Mouse (Mus musculus) liver (tissue): ENCODE results near the gene Dpp6.
"Not testable (repeated sequence)": the region's sequence is repeated elsewhere in the genome, so short reads cannot be mapped to it uniquely, and the experiment has no call there.

Experiments
- DNase-seq: peaks from one replicate; pipeline ENCODE4 v3.0.0-alpha.2; 2020; ENCODE audit warnings: mixed read lengths

Dpp6 gene

DNA sequence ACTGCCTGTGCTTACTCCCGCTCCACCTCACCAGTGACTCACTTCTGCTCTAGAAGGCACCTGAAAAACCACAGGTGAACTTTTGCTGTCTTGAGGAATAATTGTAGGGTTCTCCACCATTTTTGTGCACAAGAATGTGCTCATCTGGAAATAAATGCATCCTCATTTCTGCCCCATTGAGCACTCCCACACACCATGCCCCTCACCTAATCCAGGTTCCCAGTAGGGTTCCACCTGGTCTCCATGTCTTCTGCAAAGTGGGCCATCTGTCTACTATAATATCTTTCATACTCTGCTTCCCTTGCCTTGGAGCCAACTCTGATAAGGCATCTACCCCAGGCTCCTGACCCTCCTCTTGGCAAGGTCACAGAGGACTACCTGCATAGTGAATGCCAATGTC lies 585.6 kb downstream of the Dpp6 start:
- no peak for DNase-seq

DNA sequence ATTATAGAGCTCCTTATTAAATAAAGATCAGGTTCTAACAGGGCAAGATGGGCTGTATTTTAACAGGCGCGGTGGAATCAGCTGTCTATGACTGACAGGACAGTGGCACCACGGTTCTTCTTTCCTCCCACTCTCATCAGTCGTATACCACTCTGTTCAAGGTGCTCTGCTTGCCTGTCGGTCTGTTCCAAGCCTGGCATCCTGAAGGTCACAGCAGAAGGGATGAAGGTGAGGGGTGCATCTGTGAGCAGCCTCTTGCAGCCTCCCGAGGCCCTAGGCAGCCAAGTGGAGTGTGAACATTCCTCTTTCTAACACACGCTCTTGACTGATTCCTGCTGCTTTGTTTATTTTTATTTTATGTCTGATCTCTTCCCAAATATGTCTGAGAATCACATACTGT lies 591.9 kb downstream of the Dpp6 start:
- DNase-seq, result no peak

DNA sequence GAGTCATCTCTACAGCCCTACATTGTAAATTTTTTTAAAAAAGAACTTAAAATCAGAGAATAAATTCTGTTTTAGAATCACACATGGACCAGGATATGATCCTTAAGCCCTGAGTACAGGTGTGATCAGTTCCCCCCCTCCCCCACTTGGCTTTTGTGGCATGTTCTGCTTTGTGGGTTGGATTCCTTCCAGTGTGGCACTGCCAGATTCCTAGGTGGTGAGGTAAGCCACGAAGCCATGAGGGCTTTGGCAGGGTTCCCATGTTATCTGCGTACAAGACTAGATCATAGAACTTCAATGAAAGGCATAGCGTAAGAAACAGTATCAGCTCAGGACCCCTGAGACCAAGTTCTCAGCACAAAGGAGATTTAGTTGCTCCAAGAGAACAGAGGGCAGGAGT lies 596.0 kb downstream of the Dpp6 start:
- DNase-seq, result no peak

DNA sequence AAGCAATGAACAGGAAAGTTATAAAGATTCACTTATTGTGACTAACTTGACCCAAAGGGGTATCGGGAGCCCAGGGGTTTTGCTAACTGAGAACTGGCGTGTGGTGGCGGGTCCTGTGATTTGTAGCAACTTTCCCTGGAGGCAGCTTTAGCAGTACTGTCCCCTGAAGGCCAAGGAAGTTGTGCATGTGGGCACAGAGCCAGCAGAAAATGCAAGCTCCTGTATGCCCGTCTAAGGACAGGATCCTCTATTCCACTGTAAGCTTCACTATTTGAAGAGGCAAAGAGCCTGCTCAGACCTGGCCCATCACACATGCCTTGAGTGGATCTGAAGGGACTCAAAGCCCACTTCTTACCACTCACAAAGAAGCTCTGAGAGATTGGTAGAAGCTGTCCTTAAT lies 598.5 kb downstream of the Dpp6 start:
- no peak for DNase-seq

DNA sequence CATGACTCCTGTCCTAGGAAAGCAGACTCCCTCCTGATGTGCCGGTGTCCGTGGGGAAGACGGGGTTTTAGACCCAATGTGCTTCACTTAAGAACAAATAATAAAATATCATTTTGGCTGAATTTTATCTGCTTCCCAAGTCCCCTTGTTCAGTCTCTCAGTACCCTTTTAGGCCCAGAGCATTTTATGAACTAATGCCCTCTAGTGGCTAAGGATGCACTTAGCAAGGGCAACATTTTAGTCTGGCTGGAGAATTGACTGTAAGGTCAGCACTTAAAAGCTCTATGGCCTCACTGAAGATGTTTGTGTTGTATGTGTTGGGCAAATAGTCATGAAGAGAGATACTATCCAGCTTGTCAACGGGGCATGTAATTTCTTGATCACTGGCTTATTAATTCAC lies 599.6 kb downstream of the Dpp6 start:
- DNase-seq, result no peak

DNA sequence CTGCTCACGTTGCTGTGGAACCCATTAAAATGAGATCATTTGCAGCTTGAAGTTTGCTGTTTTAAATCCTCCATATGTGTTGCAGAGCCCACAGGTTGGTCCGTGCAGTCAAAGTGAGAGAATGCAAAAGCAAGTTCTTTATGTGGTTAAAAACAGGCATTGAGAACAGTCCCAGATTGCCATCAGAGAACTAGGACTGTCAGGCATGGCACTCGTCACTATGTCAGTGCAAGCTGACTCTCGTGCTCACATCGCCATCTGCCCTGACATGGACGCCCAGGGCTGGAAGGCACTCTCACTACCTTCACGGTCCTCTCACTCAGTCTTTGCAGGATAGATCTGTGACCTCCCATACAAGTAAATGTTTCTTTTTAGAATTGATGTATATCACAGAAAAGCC lies 600.4 kb downstream of the Dpp6 start:
- DNase-seq, result no peak

DNA sequence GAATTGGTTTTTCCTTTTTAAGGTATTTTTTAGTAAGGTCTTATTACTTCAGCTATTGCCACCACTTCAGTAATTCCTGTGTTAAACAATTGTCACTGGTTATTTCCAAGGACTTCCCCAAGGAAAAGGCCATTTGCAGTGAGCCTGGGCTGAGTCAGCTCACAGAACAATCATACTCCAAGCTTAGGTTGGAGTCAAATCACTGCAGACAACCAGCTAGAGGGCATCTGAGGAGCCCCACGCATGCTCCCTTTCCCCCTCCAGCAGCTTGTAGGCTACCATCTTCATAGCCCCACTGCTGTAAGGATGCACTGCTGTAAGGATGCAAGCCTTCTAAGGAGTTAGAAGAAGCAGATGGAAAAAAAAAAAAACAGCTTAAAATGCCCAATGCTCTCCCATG lies 601.9 kb downstream of the Dpp6 start:
- no peak for DNase-seq

DNA sequence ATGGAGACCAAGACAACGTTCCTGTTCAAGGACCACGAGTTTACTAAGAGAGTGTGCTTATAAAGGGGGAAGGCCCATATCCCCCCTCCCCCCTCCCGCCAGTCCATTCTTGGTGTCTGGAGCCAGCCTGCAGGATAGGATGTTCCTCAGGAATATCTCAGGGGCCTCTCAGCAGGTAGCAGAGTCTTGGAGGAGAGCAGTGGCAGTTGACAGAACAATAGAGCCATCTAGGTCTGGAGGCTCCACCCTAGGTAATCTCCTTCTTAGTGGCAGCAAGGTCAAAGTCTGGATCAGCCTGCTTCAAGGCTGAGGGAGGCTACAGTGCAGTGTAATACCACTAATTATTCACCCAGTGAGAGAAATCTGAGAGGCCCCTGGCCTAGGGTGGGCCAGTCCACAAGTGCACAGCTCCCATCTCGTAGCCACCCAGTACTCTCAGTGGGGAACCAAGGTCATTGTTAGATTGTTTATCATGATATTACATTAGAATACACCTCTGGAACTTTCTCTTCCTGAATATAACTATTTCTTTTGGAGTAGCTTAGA lies 604.2 kb downstream of the Dpp6 start:
- no peak for DNase-seq

DNA sequence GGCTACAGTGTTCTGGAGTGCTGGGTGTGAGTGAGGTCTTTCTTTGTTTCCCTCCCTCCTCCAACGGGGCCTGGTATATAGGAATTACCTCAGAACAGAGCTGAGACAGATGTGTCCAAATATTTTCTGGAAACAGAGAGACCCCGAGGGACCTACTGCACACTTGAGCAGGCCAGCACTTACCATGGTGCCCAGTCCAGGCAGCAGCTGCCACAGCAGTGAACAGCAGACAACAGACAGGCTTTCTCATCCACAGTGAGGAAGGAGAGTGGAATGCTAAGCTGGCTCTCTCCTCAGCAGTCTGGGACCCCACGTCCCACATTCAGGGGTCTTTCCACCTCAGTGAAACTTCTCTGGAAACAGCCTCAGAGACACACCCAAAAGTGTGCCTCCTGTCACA lies 606.8 kb downstream of the Dpp6 start:
- no peak for DNase-seq

DNA sequence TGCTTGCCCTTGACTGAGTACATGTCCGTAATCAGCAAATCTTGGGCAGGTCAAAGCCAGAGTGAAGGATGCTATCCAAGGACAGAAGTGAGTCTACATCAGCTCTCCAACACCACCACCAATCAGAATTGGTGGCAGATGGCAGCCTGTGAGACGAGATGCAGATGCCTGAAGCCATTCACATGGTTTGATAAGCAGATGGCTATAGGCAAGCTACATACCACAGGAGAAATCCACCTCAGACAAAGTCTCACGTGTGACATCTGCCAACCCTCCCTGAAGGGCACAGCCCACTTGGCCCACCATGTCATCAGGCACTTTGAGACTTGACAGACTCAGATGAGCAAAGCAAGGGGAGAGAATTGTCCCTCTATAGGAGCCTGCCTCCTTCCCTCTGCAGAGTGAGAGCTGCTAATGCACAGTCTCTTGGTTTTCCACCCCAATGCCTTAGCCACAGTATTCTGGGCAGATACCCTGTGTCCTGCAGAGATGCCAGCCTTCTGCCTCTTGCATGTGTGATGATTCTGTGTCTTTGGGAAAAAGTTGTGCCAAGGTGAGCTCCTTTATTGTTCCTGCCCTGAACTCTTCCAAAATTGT lies 607.6 kb downstream of the Dpp6 start:
- DNase-seq, result no peak

DNA sequence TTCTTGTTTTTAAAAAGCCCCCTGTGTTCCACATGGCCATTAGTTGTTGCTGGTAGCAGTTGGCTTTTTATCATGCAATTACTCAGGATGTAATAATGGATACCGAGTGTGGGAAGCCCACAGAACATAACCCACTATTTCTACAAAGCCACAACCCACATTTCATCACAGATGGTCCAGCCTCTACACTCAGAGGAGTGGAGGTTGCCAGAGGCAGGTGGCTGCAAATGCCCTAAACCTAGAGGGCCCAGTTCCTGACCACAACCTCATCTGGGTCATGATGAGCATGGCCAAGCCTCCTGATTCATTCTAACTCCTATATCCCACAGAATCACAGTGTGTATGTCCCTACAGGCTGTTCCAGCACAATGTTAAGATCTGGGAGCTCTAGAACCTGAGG lies 609.2 kb downstream of the Dpp6 start:
- DNase-seq, result no peak

DNA sequence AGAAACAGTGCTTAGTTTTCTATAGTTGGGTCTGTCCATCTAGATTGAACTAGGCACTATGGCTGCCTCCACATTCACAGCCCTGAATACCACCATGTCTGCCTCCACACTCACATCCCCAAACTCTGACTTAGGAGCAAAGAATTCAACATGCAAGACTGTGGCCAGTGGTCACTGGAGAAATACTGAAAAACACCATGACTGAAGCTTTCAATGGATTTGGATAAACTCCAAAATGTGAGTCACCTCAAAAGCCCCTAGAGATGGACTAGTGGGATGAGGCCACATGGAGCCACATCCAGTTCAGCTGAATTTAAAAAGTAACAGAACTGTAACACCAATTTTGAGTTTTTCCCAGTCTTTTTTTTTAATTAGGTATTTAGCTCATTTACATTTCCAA lies 616.6 kb downstream of the Dpp6 start:
- DNase-seq, result no peak

DNA sequence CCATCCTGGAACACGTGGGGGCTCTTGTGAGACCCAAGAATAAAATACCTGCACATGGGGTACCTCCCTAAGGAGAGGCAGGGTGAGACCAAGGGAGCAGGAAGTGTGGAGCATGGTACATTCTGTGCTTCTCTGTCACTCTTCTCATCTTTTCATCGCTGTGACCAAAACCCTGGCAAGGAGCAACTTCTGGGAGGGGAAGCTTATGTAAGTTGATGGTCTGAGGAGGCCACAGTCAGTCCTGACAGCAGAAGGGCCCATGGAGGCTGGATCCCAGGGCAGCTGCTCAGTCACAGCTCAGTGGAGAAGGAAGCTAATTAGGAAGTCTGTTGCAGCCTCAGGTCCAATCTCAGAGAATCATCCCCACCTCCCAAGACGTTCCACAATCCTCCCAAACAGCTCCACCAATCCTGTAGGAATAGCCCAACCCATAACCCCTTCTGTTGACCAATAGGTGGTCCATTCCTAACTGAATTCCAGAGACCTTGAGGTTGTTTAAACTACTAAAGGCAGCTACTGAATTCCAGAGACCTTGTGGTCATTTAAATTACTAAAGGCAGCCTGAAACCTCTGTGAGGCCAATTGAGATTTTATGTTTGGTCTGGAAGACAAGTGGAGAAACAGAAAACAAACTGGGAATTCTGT lies 636.3 kb downstream of the Dpp6 start:
- no peak for DNase-seq

DNA sequence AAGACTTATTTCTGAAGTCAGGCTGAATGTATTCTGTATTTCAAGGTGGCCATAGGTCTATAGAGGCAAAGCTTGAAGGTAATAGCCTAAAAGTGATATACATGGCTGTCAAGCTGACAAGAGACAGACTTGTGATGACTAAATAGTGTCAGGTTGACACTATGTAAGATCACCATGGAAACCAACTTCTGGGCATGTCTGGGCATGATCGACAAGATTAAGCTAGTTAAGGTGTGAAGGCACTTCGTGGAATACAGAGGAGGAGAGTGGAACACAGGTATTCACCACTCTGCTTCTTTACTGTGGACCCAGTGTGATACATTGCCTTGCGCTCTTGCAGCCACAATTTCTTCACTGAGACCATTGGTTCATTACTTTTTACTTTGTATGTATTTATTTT lies 637.4 kb downstream of the Dpp6 start:
- no peak for DNase-seq

DNA sequence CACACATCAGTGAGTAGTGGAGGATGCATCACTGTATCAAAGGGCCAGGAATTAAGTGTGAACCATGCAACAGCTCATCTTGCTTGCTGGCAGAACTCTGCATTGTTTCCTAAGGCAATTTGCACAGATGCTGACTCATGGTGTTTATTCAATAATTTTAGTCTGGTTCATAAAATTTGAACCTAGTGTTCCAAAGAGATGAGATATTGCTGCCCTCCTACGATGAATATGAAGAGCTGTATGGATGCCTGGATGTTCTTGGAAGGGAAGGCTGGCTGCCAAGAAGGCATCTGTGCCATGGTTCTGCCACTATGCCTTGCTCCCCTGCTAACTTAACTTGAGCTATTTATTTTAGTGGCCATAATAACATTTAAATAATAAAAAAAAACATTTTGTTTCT lies 640.0 kb downstream of the Dpp6 start:
- no peak for DNase-seq

DNA sequence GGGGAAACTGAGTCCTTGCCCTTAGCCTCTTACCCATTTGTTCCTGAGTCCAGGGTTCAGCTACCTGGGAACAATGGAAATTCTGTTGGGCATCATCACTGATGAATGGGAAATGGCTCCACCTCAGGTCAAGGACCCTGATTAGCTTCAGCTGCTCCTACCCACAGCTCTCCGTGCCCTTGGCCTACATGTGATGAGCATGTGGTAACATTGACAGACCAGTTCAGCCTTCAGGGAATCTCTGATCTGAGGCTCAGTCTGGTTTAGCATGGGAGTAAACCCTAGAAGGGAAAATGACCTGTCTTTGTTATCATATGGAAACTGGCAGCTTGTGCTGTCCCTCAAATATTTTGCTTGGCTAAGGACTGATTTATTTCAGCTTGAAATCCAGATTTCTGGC lies 640.7 kb downstream of the Dpp6 start:
- DNase-seq, result no peak

DNA sequence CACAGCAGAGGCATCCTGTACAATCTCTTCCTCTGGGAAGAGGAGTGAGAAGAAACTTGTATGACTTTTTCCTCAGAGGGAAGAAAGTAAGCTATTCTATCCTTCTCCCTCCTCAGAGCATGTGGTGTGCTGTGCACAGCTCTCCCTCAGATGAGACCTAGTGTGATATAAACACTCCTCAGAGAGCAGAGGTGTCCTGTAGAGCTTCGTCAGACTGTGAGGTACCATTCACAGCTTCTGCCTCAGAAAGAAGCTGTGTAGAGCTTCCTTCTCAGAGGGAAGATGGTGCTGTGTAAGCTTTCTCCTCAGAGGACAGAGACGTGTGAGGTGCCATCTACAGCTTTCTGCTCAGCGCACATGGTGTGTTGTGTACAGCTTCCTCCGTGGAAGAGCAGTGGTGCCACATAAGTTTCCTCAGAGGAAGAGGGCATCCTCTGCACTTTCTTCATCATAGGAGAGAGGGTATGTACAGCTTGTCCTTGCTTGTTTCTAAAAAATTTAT lies 658.0 kb downstream of the Dpp6 start:
- no peak for DNase-seq

DNA sequence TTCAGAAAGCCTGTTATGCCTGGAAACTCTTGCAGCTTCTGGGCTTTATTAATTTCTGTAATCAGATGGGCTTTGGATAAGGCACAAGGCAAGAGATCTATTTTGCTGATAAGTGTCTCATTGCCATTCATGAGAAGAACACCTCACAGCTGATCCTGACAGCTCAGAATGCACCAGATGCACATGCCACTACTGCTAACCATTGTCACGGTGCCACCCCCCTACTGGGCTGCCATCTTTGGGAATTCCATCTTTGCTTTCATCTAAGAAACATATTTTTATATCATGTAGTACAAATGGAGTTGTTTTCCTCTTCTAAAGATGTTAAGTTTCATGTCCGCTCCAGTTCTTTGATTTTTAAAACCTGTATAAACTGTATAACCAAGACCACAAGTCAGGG lies 664.7 kb downstream of the Dpp6 start:
- no peak for DNase-seq

DNA sequence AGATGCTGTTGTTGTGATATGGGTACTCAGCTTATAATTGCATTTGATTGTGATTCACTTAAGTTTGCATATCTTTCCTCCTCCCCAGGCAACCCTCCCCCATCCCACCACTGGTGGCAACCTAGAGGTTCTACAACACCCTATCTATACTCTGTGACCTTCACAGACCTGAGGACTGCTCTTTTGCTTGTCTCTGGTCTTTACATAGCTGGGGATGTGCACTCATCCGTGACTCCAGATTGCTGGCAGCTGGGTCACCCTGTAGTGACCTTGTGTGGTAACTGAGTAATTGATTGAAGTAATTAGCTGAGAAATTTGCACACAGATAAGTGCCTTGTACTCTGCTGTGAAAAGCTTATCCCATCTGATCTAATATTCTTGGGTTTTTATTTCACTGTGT lies 669.1 kb downstream of the Dpp6 start:
- no peak for DNase-seq

DNA sequence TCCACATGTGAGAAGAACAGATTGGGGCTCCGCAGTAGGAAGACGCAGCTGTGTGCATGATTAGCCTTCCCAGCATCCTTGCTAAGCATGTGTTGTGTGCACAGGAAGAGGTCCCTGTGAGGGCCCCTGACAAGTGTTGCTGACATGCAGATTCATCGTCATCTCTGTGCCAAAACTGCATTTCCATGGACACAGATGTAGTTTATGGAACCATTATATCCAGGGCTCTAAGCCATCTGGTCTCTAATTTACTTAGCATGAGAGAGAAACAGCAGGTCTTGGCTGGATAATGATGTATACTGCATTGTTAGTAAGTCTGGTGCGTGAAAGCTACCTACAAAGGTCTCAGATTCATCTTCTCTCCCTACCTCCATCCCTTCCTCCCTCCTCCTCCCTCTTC lies 673.9 kb downstream of the Dpp6 start:
- DNase-seq, result no peak

DNA sequence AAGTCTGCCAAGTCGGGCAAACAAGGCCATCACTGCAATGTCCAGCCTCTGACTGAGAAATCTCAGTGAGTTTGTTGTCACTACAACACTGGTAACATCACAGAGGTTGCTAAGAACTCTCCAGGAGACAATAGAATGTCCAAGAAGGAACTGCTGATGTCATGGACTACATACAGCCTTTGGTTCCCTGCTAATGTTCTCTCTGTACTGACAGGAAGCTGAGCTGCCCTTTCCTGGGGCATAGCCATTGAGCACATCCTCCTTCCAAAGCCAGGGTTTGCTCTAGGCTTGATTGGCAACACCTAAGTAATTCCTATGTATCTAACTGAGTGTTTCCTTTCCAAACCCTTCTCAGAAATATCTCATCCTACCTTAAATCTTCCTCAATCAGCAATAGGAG lies 684.3 kb downstream of the Dpp6 start, which contains the start of gene Speer4b:
TSS of gene Speer4b (minus strand) at position 101 of the 400 bp plus-strand sequence.
- DNase-seq, result not testable (repeated sequence)

DNA sequence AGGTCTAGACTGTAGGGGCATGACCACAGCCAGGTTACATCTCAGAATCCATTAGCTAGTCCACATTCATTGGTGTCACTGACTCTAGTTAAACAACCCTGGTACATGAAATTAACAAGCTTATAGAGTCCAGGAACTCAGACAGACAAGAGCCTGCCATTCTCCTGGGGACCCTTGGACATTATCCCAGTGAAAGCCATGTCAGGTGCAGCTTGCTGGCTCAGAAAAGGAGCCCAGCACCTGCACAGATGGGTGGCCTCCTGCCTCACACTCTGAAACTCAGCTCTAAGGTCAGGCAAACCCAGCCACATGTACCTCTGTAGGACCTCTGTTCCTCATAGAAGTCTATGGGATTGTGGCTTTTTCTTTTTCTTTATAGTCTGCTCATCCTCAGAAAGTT lies 701.7 kb downstream of the Dpp6 start:
- DNase-seq, result no peak

DNA sequence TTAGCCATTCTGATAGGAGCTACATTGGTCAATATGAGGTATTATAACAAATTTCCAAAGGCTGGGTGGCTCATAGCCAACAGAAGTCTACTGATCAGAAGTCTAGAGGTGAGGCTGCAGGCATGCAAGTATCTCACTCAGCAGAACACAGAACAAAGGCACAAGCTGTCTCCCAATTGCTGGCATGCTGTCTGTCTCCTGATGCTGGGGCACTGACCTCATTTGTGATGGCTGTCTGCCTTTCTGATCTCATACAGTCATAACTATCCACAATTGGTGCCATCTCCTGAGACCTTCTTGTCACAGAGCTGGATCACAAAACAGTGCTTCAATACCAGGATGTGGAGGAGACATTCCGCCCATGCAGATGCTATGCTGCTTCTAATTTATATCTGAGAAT lies 709.9 kb downstream of the Dpp6 start:
- no peak for DNase-seq

DNA sequence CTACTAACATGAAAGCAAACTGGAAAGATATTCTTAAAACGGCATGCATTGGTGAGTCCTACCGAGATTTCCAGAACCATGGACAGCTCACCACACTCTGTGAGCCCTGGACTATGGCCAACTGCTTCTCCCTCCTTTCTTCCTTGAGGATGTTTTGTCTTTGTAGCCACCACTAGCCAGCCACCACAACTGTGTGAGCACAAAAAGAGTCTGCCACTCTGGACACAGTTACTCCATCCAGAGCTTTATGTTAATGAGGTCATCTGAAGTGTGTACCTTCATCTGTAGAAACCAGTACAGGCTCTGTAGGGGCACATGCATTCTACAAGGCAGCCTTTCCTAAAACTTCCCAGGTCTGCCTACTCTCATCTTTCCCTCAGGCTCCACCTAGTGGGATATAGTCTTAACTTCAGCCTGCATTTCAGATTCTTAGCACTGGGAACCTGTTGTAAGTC lies 727.8 kb downstream of the Dpp6 start:
- DNase-seq, result peak; percentile 23

DNA sequence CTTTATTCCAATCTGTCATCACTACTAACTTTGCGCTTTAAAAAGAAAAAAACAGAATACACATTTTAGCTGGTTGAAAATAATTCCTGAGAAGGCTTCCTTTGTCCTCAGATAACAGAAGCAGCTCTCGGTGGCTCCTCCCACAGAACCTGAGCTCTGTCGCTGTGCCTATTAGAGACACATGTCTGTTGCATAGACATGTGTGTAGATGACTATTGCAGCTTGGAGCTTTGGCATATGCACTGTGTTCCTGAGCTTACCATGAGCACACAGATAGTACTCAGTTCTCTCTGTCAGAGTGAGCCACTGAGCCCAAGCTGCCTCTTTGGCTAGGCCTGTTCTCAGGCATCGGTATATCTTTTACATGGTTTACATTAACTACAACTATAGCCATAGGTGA lies 732.3 kb downstream of the Dpp6 start:
- DNase-seq, result no peak
